Mouse (Mus musculus): ENCODE data around the gene Gm20661. TPM values are rescaled to one million over a fixed set of nuclear protein-coding genes. Genes with fewer than 3 reads are reported as not detected.

Gm20661 gene
- polyA plus RNA-seq, 1 experiment, result not detected

- Histone ChIP-seq H3K4me3 (no peak overlapping the region), H3K27me3 (ENCODE audit: control insufficient read depth, insufficient read depth, insufficient read length) (no peaks in the 10 kb centered on the region), H3K4me2 (ENCODE audit: low read depth) (no peak overlapping the region), H3K79me2 (ENCODE audit: control insufficient read depth, insufficient read depth) (no peaks in the 10 kb centered on the region), H3K36me3 (ENCODE audit: control insufficient read depth, insufficient read depth) (no peaks in the 10 kb centered on the region), H3ac (ENCODE audit: control insufficient read depth, insufficient read length) (no peak overlapping the region)
- TF ChIP-seq SRF (IDR thresholded peaks at IDR 0.05; ENCODE audit: control insufficient read depth, insufficient read length, low read depth) (no peak), TCF3 (IDR thresholded peaks at IDR 0.05; ENCODE audit: insufficient read length, low read depth) (no peak), E2F4 (IDR thresholded peaks at IDR 0.05; ENCODE audit: insufficient read depth) (no peak), MYOD1 (IDR thresholded peaks at IDR 0.05; ENCODE audit: control insufficient read depth in 1 of 3, insufficient read length in 2 of 3, low read depth in 2 of 3) (no peak), REST (IDR thresholded peaks at IDR 0.05; ENCODE audit: insufficient read depth, insufficient read length) (no peak), USF1 (IDR thresholded peaks at IDR 0.05; ENCODE audit: low read depth) (no peak), TCF12 (IDR thresholded peaks at IDR 0.05; ENCODE audit: insufficient read depth, poor library complexity, severe bottlenecking) (no peak), POLR2A (IDR thresholded peaks at IDR 0.05; ENCODE audit: insufficient read length, low read depth) (no peak), MYOG (IDR thresholded peaks at IDR 0.05; ENCODE audit: control insufficient read depth in 1 of 3, insufficient read depth in 1 of 3, insufficient read length in 2 of 3, low read depth in 2 of 3) (no peak), POLR2AphosphoS2 (IDR thresholded peaks at IDR 0.05; ENCODE audit: insufficient read length, low read depth) (no peak), MAX (IDR thresholded peaks at IDR 0.05; ENCODE audit: low read depth) (no peak), CEBPB (IDR thresholded peaks at IDR 0.05; ENCODE audit: insufficient read depth, poor library complexity, severe bottlenecking) (no peak)
These were observed 10.9 kb upstream of the Gm20661 start for GRCm38 (mm10) chr9:107971690-107972541.

- Histone ChIP-seq H3K4me3 (no peak overlapping the region), H3K79me2 (ENCODE audit: control insufficient read depth, insufficient read depth) (no peaks in the 10 kb centered on the region), H3K27me3 (ENCODE audit: control insufficient read depth, insufficient read depth, insufficient read length) (no peaks in the 10 kb centered on the region), H3K36me3 (ENCODE audit: control insufficient read depth, insufficient read depth) (no peaks in the 10 kb centered on the region), H3K4me2 (ENCODE audit: low read depth) (peak overlapping the region; percentile 67), H3ac (ENCODE audit: control insufficient read depth, insufficient read length) (no peak overlapping the region)
- no peak for TF ChIP-seq POLR2A (IDR thresholded peaks at IDR 0.05; ENCODE audit: insufficient read length, low read depth)
- TF ChIP-seq REST (IDR thresholded peaks at IDR 0.05; ENCODE audit: insufficient read depth, insufficient read length), result no peak
- TF ChIP-seq TCF3 (IDR thresholded peaks at IDR 0.05; ENCODE audit: insufficient read length, low read depth), result no peak
- no peak for TF ChIP-seq TCF12 (IDR thresholded peaks at IDR 0.05; ENCODE audit: insufficient read depth, poor library complexity, severe bottlenecking)
- TF ChIP-seq MAX (IDR thresholded peaks at IDR 0.05; ENCODE audit: low read depth), result no peak
- TF ChIP-seq E2F4 (IDR thresholded peaks at IDR 0.05; ENCODE audit: insufficient read depth), result no peak
- no peak for TF ChIP-seq CEBPB (IDR thresholded peaks at IDR 0.05; ENCODE audit: insufficient read depth, poor library complexity, severe bottlenecking)
These were observed 8.2 kb upstream of the Gm20661 start for GRCm38 (mm10) chr9:107974491-107975171.

- no peak within 1 kb of the TSS for H3K4me3 ChIP-seq
These were observed 7.2 kb upstream of the Gm20661 start, which contains the start of gene Uba7 for GRCm38 (mm10) chr9:107975399-107976386. TSS of gene Uba7 (plus strand) at chr9:107975505.

GRCm38 (mm10) chr9:107978815-107979214 lies 4.0 kb upstream of the Gm20661 start:
- Histone ChIP-seq H3ac (ENCODE audit: control insufficient read depth, insufficient read length) (no peak overlapping the region), H3K4me3 (no peak overlapping the region), H3K27me3 (ENCODE audit: control insufficient read depth, insufficient read depth, insufficient read length) (no peaks in the 10 kb centered on the region), H3K36me3 (ENCODE audit: control insufficient read depth, insufficient read depth) (no peaks in the 10 kb centered on the region), H3K79me2 (ENCODE audit: control insufficient read depth, insufficient read depth) (no peaks in the 10 kb centered on the region), H3K4me2 (ENCODE audit: low read depth) (no peak overlapping the region)
- TF ChIP-seq MYOD1 (IDR thresholded peaks at IDR 0.05; ENCODE audit: control insufficient read depth in 1 of 3, insufficient read length in 2 of 3, low read depth in 2 of 3) (no peak), SRF (IDR thresholded peaks at IDR 0.05; ENCODE audit: control insufficient read depth, insufficient read length, low read depth) (no peak), CEBPB (IDR thresholded peaks at IDR 0.05; ENCODE audit: insufficient read depth, poor library complexity, severe bottlenecking) (no peak), MAX (IDR thresholded peaks at IDR 0.05; ENCODE audit: low read depth) (no peak), TCF12 (IDR thresholded peaks at IDR 0.05; ENCODE audit: insufficient read depth, poor library complexity, severe bottlenecking) (no peak), E2F4 (IDR thresholded peaks at IDR 0.05; ENCODE audit: insufficient read depth) (no peak), TCF3 (IDR thresholded peaks at IDR 0.05; ENCODE audit: insufficient read length, low read depth) (no peak), REST (IDR thresholded peaks at IDR 0.05; ENCODE audit: insufficient read depth, insufficient read length) (no peak), POLR2AphosphoS2 (IDR thresholded peaks at IDR 0.05; ENCODE audit: insufficient read length, low read depth) (no peak), POLR2A (IDR thresholded peaks at IDR 0.05; ENCODE audit: insufficient read length, low read depth) (no peak), USF1 (IDR thresholded peaks at IDR 0.05; ENCODE audit: low read depth) (no peak), MYOG (IDR thresholded peaks at IDR 0.05; ENCODE audit: control insufficient read depth in 1 of 3, insufficient read depth in 1 of 3, insufficient read length in 2 of 3, low read depth in 2 of 3) (no peak)

More at GRCm38 (mm10) chr9:107975399-107976386, 7.2 kb upstream of the Gm20661 start, which contains the start of gene Uba7:
- H3ac ChIP-seq (ENCODE audit: control insufficient read depth, insufficient read length), result no peak within 1 kb of the TSS
- H3K4me2 ChIP-seq (ENCODE audit: low read depth), result peak within 1 kb of the TSS; percentile 67
- no peaks in the 10 kb centered on the region for H3K79me2 ChIP-seq (ENCODE audit: control insufficient read depth, insufficient read depth)
- H3K27me3 ChIP-seq (ENCODE audit: control insufficient read depth, insufficient read depth, insufficient read length), result no peaks in the 10 kb centered on the region
- no peaks in the 10 kb centered on the region for H3K36me3 ChIP-seq (ENCODE audit: control insufficient read depth, insufficient read depth)
- TF ChIP-seq POLR2A (IDR thresholded peaks at IDR 0.05; ENCODE audit: insufficient read length, low read depth) (no peak), REST (IDR thresholded peaks at IDR 0.05; ENCODE audit: insufficient read depth, insufficient read length) (no peak), TCF3 (IDR thresholded peaks at IDR 0.05; ENCODE audit: insufficient read length, low read depth) (no peak), SRF (IDR thresholded peaks at IDR 0.05; ENCODE audit: control insufficient read depth, insufficient read length, low read depth) (no peak), MAX (IDR thresholded peaks at IDR 0.05; ENCODE audit: low read depth) (no peak), CEBPB (IDR thresholded peaks at IDR 0.05; ENCODE audit: insufficient read depth, poor library complexity, severe bottlenecking) (no peak), E2F4 (IDR thresholded peaks at IDR 0.05; ENCODE audit: insufficient read depth) (no peak), USF1 (IDR thresholded peaks at IDR 0.05; ENCODE audit: low read depth) (no peak), POLR2AphosphoS2 (IDR thresholded peaks at IDR 0.05; ENCODE audit: insufficient read length, low read depth) (no peak), MYOD1 (IDR thresholded peaks at IDR 0.05; ENCODE audit: control insufficient read depth in 1 of 3, insufficient read length in 2 of 3, low read depth in 2 of 3) (no peak), TCF12 (IDR thresholded peaks at IDR 0.05; ENCODE audit: insufficient read depth, poor library complexity, severe bottlenecking) (no peak), MYOG (IDR thresholded peaks at IDR 0.05; ENCODE audit: control insufficient read depth in 1 of 3, insufficient read depth in 1 of 3, insufficient read length in 2 of 3, low read depth in 2 of 3) (no peak)

Data from myocyte (in vitro differentiated cells).